Mouse (Mus musculus) cerebellum, adult 9-11 months (tissue): ENCODE data around the gene Olfr390.

ENCODE experiments used
- DNase-seq: peaks from one replicate; pipeline ENCODE4 v3.0.0; 2022

The Olfr390 gene

GRCm38 (mm10) chr11:73782664-73783063 lies at the start of gene Olfr390:
TSS of gene Olfr390 (plus strand) at chr11:73782964.
- DNase-seq = no peak

- no peak for DNase-seq
Observed at GRCm38 (mm10) chr11:73759115-73759514, 23.6 kb upstream of the Olfr390 start.

- no peak for DNase-seq
Observed at GRCm38 (mm10) chr11:73780613-73781012, 2.2 kb upstream of the Olfr390 start, which contains the start of gene Olfr389. TSS of gene Olfr389 (minus strand) at chr11:73780713.

- no peak for DNase-seq
Observed at GRCm38 (mm10) chr11:73802952-73803351, 20.2 kb downstream of the Olfr390 start, which contains the start of gene Olfr391-ps. TSS of gene Olfr391-ps (minus strand) at chr11:73803052.

GRCm38 (mm10) chr11:73816949-73817348 lies 34.2 kb downstream of the Olfr390 start, which contains the start of gene Olfr392:
TSS of gene Olfr392 (minus strand) at chr11:73817049.
- DNase-seq = no peak
